Mouse (Mus musculus): ENCODE measurements around the gene Lce3b. TPM values are rescaled to one million over a fixed set of nuclear protein-coding genes. Genes with fewer than 3 reads are reported as not detected.

Lce3b gene
- polyA plus RNA-seq, 1 experiment from 2014 or later: not detected

- Histone ChIP-seq H3K9ac (no peak overlapping the region), H3K27ac (no peak overlapping the region), H3K4me1 (no peaks in the 10 kb centered on the region), H3K27me3 (no peaks in the 10 kb centered on the region), H3K9me3 (no peaks in the 10 kb centered on the region), H3K4me2 (replicated peaks) (no peak overlapping the region), H3K36me3 (no peaks in the 10 kb centered on the region), H3K4me3 (no peak overlapping the region)
- 78% methylated on average over 2 of the region's 2 CpGs for WGBS
- no peak for ATAC-seq (ENCODE audit: insufficient number of reproducible peaks, insufficient read depth, low FRiP score, low TSS enrichment)
These were observed 45.7 kb downstream of the Lce3b start for GRCm38 (mm10) chr3:92978484-92978883.

Other genes starting within 250 kb of the Lce3b start
- not detected in 2 replicates for gene Lce1d, start 245.8 kb upstream of the Lce3b start, polyA plus RNA-seq (2016; fragmentation: Nextera tagmentation; extraction: Ambion mirVana)
- not detected in 2 replicates for gene Lce1e, start 223.9 kb upstream of the Lce3b start, polyA plus RNA-seq (2016; fragmentation: Nextera tagmentation; extraction: Ambion mirVana)
- not detected in 2 replicates for gene Lce1f, start 212.6 kb upstream of the Lce3b start, polyA plus RNA-seq (2016; fragmentation: Nextera tagmentation; extraction: Ambion mirVana)
- not detected in 2 replicates for gene Gm38119, start 193.9 kb upstream of the Lce3b start, polyA plus RNA-seq (2016; fragmentation: Nextera tagmentation; extraction: Ambion mirVana)
- gene Lce1g, start 180.6 kb upstream of the Lce3b start, polyA plus RNA-seq (2016; fragmentation: Nextera tagmentation; extraction: Ambion mirVana): not detected in 2 replicates
- gene Lce1h, start 167.9 kb upstream of the Lce3b start, polyA plus RNA-seq (2016; fragmentation: Nextera tagmentation; extraction: Ambion mirVana): not detected in 2 replicates
- gene Lce1i, start 154.1 kb upstream of the Lce3b start, polyA plus RNA-seq (2016; fragmentation: Nextera tagmentation; extraction: Ambion mirVana): not detected in 2 replicates
- not detected in 2 replicates for gene Lce1j, start 142.5 kb upstream of the Lce3b start, polyA plus RNA-seq (2016; fragmentation: Nextera tagmentation; extraction: Ambion mirVana)
- gene Lce1k, start 125.1 kb upstream of the Lce3b start, polyA plus RNA-seq (2016; fragmentation: Nextera tagmentation; extraction: Ambion mirVana): not detected in 2 replicates
- gene Kprp, start 105.7 kb upstream of the Lce3b start, polyA plus RNA-seq (2016; fragmentation: Nextera tagmentation; extraction: Ambion mirVana): not detected in 2 replicates
- gene Lce1l, start 81.7 kb upstream of the Lce3b start, polyA plus RNA-seq (2016; fragmentation: Nextera tagmentation; extraction: Ambion mirVana): not detected in 2 replicates
- not detected in 2 replicates for gene 2310050C09Rik, start 62.8 kb upstream of the Lce3b start, polyA plus RNA-seq (2016; fragmentation: Nextera tagmentation; extraction: Ambion mirVana)
- gene Lce3a, start 6.7 kb upstream of the Lce3b start, polyA plus RNA-seq (2016; fragmentation: Nextera tagmentation; extraction: Ambion mirVana): not detected in 2 replicates
- gene Lce3c, start 11.5 kb downstream of the Lce3b start, polyA plus RNA-seq (2016; fragmentation: Nextera tagmentation; extraction: Ambion mirVana): not detected in 2 replicates
- gene Lce3d, start 24.4 kb downstream of the Lce3b start, polyA plus RNA-seq (2016; fragmentation: Nextera tagmentation; extraction: Ambion mirVana): not detected in 2 replicates
- not detected in 2 replicates for gene Lce3e, start 34.1 kb downstream of the Lce3b start, polyA plus RNA-seq (2016; fragmentation: Nextera tagmentation; extraction: Ambion mirVana)
- not detected in 2 replicates for gene Lce3f, start 59.2 kb downstream of the Lce3b start, polyA plus RNA-seq (2016; fragmentation: Nextera tagmentation; extraction: Ambion mirVana)
- not detected in 2 replicates for gene Crct1, start 82.7 kb downstream of the Lce3b start, polyA plus RNA-seq (2016; fragmentation: Nextera tagmentation; extraction: Ambion mirVana)
- not detected in 2 replicates for gene Lce1m, start 86.1 kb downstream of the Lce3b start, polyA plus RNA-seq (2016; fragmentation: Nextera tagmentation; extraction: Ambion mirVana)
- not detected in 2 replicates for gene Gm4858, start 135.8 kb downstream of the Lce3b start, polyA plus RNA-seq (2016; fragmentation: Nextera tagmentation; extraction: Ambion mirVana)
- not detected in 2 replicates for gene Crnn, start 211.8 kb downstream of the Lce3b start, polyA plus RNA-seq (2016; fragmentation: Nextera tagmentation; extraction: Ambion mirVana)

All from embryonic facial prominence, embryonic 12.5 days (tissue).